Mouse (Mus musculus) cortical plate, adult 2 months (tissue): ENCODE results near the gene Tmem256.

Source experiments
- CTCF ChIP-seq: fragments of 200-500 bp; IDR thresholded peaks from 2 replicates; pipeline ENCODE4 v1.5.1; 2011; ENCODE audit warnings: mild to moderate bottlenecking, control low read depth, low read length; ENCODE audit not compliant: insufficient read depth; ENCODE audit errors: extremely low read depth
- POLR2A ChIP-seq: fragments of 200-500 bp; IDR thresholded peaks from 2 replicates; pipeline ENCODE4 v1.6.1; 2011; ENCODE audit warnings: mild to moderate bottlenecking, low read length, control low read depth; ENCODE audit not compliant: insufficient read depth; ENCODE audit errors: extremely low read depth

DNA sequence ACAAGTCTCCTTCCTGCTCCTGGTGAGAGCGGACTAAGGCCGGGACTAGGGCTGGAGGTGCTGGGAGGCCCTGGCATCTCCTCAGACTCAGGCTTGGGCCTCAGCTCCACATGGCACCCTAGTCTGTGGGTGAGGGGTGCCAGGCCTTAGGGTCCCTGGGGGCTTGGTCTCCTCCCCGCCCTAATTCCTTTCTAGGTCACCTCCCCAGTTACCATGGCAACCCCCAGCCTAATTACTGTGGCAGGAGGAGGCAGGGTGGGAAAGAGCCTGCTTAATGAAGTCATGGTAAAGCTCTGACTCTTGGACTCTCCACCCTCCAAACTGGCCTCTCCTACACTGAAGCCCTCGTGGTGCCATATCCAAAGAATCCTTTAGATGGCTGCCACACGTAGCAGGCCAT lies 9.5 kb upstream of the Tmem256 start:
- TF ChIP-seq POLR2A (no peak), CTCF (no peak)
